In the genomic region with DNA sequence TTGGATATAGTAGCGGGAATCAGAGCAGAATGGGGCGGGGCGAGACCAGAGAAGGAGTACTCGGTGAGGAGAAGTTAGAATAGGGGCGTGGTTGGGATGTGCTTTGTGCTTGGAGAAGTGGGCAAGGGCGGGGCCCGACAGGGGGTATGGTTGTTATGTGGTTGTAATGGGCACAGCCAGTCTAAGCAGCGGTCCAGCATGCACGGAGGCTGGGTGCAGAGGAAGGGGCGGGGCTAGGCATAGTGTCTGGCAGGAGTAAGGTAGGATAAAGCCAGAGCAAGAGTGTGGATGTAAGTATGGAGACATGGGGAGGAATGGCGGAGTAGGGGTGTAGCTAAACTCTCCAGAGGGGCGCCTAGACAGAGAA, we compare ENCODE assay signal across 7 mouse cellular contexts. TPM values are rescaled to one million over a fixed set of nuclear protein-coding genes. Genes with fewer than 3 reads are reported as not detected.
A peak's percentile ranks its signal among the peaks of the same experiment; 100 is the strongest.
DNase-seq lines count a peak whose midpoint lies in the region; ATAC-seq and TF ChIP-seq lines count a peak whose summit lies in the region.

No protein-coding gene starts in this region.

- no peak for TF ChIP-seq POLR2A in lung, adult 2 months (IDR thresholded peaks at IDR 0.05; ENCODE audit: borderline replicate concordance, extremely low read depth, low read depth, low read length)

- no peak for TF ChIP-seq CTCF in lung, adult 2 months (IDR thresholded peaks at IDR 0.05; ENCODE audit: insufficient read depth, low read length)

- H3K4me2 ChIP-seq in lung, embryonic 16.5 days (ENCODE audit: low read depth, low read length), result peak overlapping the region; percentile 89
- peak overlapping the region; percentile 93 for H3K4me2 ChIP-seq in intestine, embryonic 16.5 days (ENCODE audit: low read depth, low read length)
- peak overlapping the region; percentile 49 for H3K4me2 ChIP-seq in neural tube, embryonic 14.5 days (ENCODE audit: low read depth, low read length)

- DNase-seq in lung, adult 2 months, result no peak
- DNase-seq in spleen, postnatal 14 days (ENCODE audit: low spot score in 2 of 2), result no peak
- DNase-seq in cerebellum, postnatal 36 days, result no peak

- H3K4me3 ChIP-seq in lung, embryonic 16.5 days (ENCODE audit: low read length), result peak overlapping the region; percentile 55
- no peak overlapping the region for H3K4me3 ChIP-seq in lung, adult 2 months (replicated peaks; ENCODE audit: extremely low read depth, low read depth, low read length)
- peak overlapping the region; percentile 53 for H3K4me3 ChIP-seq in intestine, embryonic 16.5 days (ENCODE audit: low read length)
- H3K4me3 ChIP-seq in neural tube, embryonic 14.5 days (ENCODE audit: low read depth, low read length), result peak overlapping the region; percentile 29

- no peaks in the 10 kb centered on the region for H3K9me3 ChIP-seq in lung, embryonic 16.5 days (ENCODE audit: control insufficient read depth, low read length)
- no peaks in the 10 kb centered on the region for H3K9me3 ChIP-seq in intestine, embryonic 16.5 days (ENCODE audit: control insufficient read depth, low read length)
- no peaks in the 10 kb centered on the region for H3K9me3 ChIP-seq in neural tube, embryonic 14.5 days (ENCODE audit: control insufficient read depth, low read length)

- peak; percentile 63 for ATAC-seq in lung, embryonic 16.5 days (ENCODE audit: low read depth)
- ATAC-seq in erythroblast, adult 5-6 weeks (replicated peaks; ENCODE audit: low FRiP score, poor library complexity, severe bottlenecking), result 0 out of 2 replicates have a peak, but pooled peaks have one; percentile 22
- peak; percentile 77 for ATAC-seq in intestine, embryonic 16.5 days
- peak; percentile 67 for ATAC-seq in neural tube, embryonic 14.5 days (ENCODE audit: low read depth)

- peaks cover 7% of the 10 kb centered on the region; the same call in 1 of the 2 replicates for H3K27me3 ChIP-seq in lung, embryonic 16.5 days (ENCODE audit: control insufficient read depth, insufficient read depth, low read depth, low read length)
- peaks cover 4% of the 10 kb centered on the region for H3K27me3 ChIP-seq in intestine, embryonic 16.5 days (replicated peaks; ENCODE audit: control insufficient read depth, insufficient read depth, low read length)
- H3K27me3 ChIP-seq in neural tube, embryonic 14.5 days (ENCODE audit: control insufficient read depth, insufficient read depth, low read length), result no peaks in the 10 kb centered on the region

- peaks cover 11% of the 10 kb centered on the region for H3K4me1 ChIP-seq in lung, embryonic 16.5 days (replicated peaks; ENCODE audit: control insufficient read depth, insufficient read depth, low read length)
- no peaks in the 10 kb centered on the region for H3K4me1 ChIP-seq in lung, adult 2 months (ENCODE audit: control insufficient read depth, insufficient read depth, low read length)
- peaks cover 12% of the 10 kb centered on the region for H3K4me1 ChIP-seq in intestine, embryonic 16.5 days (ENCODE audit: control insufficient read depth, insufficient read depth, low read length)
- H3K4me1 ChIP-seq in neural tube, embryonic 14.5 days (ENCODE audit: control insufficient read depth, insufficient read depth, low read length), result peaks cover 6% of the 10 kb centered on the region

- 3% methylated on average over 12 of the region's 12 CpGs for WGBS in lung, embryonic 16.5 days
- 2% methylated on average over 12 of the region's 12 CpGs for WGBS in lung, adult 2 months
- WGBS in intestine, embryonic 16.5 days, result 4% methylated on average over 12 of the region's 12 CpGs
- 3% methylated on average over 12 of the region's 12 CpGs for WGBS in neural tube, embryonic 14.5 days

- no peak overlapping the region for H3K27ac ChIP-seq in lung, embryonic 16.5 days (ENCODE audit: low read length)
- no peak overlapping the region for H3K27ac ChIP-seq in intestine, embryonic 16.5 days (ENCODE audit: low read length)
- peak overlapping the region; percentile 52; the same call in 1 of the 2 replicates for H3K27ac ChIP-seq in neural tube, embryonic 14.5 days (ENCODE audit: low read depth, low read length)

- H3K9ac ChIP-seq in lung, embryonic 16.5 days (ENCODE audit: low read length), result no peak overlapping the region
- H3K9ac ChIP-seq in intestine, embryonic 16.5 days (ENCODE audit: low read depth, low read length), result no peak overlapping the region
- H3K9ac ChIP-seq in neural tube, embryonic 14.5 days (replicated peaks; ENCODE audit: low read depth, low read length), result no peak overlapping the region

- H3K36me3 ChIP-seq in lung, embryonic 16.5 days (ENCODE audit: control insufficient read depth, insufficient read depth, low read length), result no peaks in the 10 kb centered on the region
- no peaks in the 10 kb centered on the region for H3K36me3 ChIP-seq in intestine, embryonic 16.5 days (ENCODE audit: control insufficient read depth, insufficient read depth, low read length)
- H3K36me3 ChIP-seq in neural tube, embryonic 14.5 days (ENCODE audit: control insufficient read depth, insufficient read depth, low read length), result 0 out of 2 replicates have a peak, but pooled peaks cover 2% of the 10 kb centered on the region

RNA-seq across cellular contexts. Expression of a gene that starts 28.8 kb away (rescaled TPM):
- polyA plus RNA-seq in lung, embryonic 16.5 days (2015; fragmentation: Nextera tagmentation; extraction: Ambion mirVana), result 0.35 and 0.57 TPM in 2 replicates
- 0.06 and 0.14 TPM in 2 replicates for polyA plus RNA-seq in lung, adult 2 months (2012; rRNA removed)
- total RNA-seq in erythroblast, adult 5-6 weeks (2015; ENCODE audit: low replicate concordance), result not detected in 2 replicates
- not detected in 2 replicates for total RNA-seq in erythroblast, adult 5-6 weeks (2017; ENCODE audit: low replicate concordance)
- 2.6 and 3.1 TPM in 2 replicates for polyA plus RNA-seq in intestine, embryonic 16.5 days (2015; fragmentation: Nextera tagmentation; extraction: Ambion mirVana)
- polyA plus RNA-seq in neural tube, embryonic 14.5 days (2014; fragmentation: Nextera tagmentation; extraction: Ambion mirVana), result 61.0 and 65.9 TPM in 2 replicates

RNA-seq across cellular contexts. Expression of a gene that starts 52.2 kb away (rescaled TPM):
- 126 and 127 TPM in 2 replicates for polyA plus RNA-seq in lung, embryonic 16.5 days (2015; fragmentation: Nextera tagmentation; extraction: Ambion mirVana)
- polyA plus RNA-seq in lung, adult 2 months (2012; rRNA removed), result 541 and 589 TPM in 2 replicates
- total RNA-seq in erythroblast, adult 5-6 weeks (2015; ENCODE audit: low replicate concordance), result not detected in 2 replicates
- total RNA-seq in erythroblast, adult 5-6 weeks (2017; ENCODE audit: low replicate concordance), result not detected in 2 replicates
- 112 and 114 TPM in 2 replicates for polyA plus RNA-seq in intestine, embryonic 16.5 days (2015; fragmentation: Nextera tagmentation; extraction: Ambion mirVana)
- 7.8 and 11.4 TPM in 2 replicates for polyA plus RNA-seq in neural tube, embryonic 14.5 days (2014; fragmentation: Nextera tagmentation; extraction: Ambion mirVana)

RNA-seq across cellular contexts. Expression of a gene that starts 57.2 kb away (rescaled TPM):
- polyA plus RNA-seq in lung, embryonic 16.5 days (2015; fragmentation: Nextera tagmentation; extraction: Ambion mirVana), result 433 and 434 TPM in 2 replicates
- 257 and 344 TPM in 2 replicates for polyA plus RNA-seq in lung, adult 2 months (2012; rRNA removed)
- total RNA-seq in erythroblast, adult 5-6 weeks (2015; ENCODE audit: low replicate concordance), result 106 and 152 TPM in 2 replicates
- total RNA-seq in erythroblast, adult 5-6 weeks (2017; ENCODE audit: low replicate concordance), result 47.2 and 55.1 TPM in 2 replicates
- polyA plus RNA-seq in intestine, embryonic 16.5 days (2015; fragmentation: Nextera tagmentation; extraction: Ambion mirVana), result 873 and 892 TPM in 2 replicates
- 680 and 694 TPM in 2 replicates for polyA plus RNA-seq in neural tube, embryonic 14.5 days (2014; fragmentation: Nextera tagmentation; extraction: Ambion mirVana)

RNA-seq across cellular contexts. Expression of a gene that starts 57.3 kb away (rescaled TPM):
- polyA plus RNA-seq in lung, embryonic 16.5 days (2015; fragmentation: Nextera tagmentation; extraction: Ambion mirVana), result 0.84 and 1.2 TPM in 2 replicates
- 1.1 and 1.4 TPM in 2 replicates for polyA plus RNA-seq in lung, adult 2 months (2012; rRNA removed)
- total RNA-seq in erythroblast, adult 5-6 weeks (2015; ENCODE audit: low replicate concordance), result not detected in 2 replicates
- not detected in 2 replicates for total RNA-seq in erythroblast, adult 5-6 weeks (2017; ENCODE audit: low replicate concordance)
- 0.21 and 0.35 TPM in 2 replicates for polyA plus RNA-seq in intestine, embryonic 16.5 days (2015; fragmentation: Nextera tagmentation; extraction: Ambion mirVana)
- polyA plus RNA-seq in neural tube, embryonic 14.5 days (2014; fragmentation: Nextera tagmentation; extraction: Ambion mirVana), result 0.76 TPM in 1 of 2 replicates, not detected in the other

Comparison
In these comparisons a context has a peak if more than half of its experiments do, and no peak if none do; other contexts are left out.
1. ATAC-seq: peak in every context shown above with its lines; median percentile 77 in intestine, embryonic 16.5 days; 67 in neural tube, embryonic 14.5 days; 63 in lung, embryonic 16.5 days; 22 in erythroblast, adult 5-6 weeks.
2. RNA of a gene that starts 28.8 kb away (polyA plus RNA-seq): 61.0 to 65.9 TPM in neural tube, embryonic 14.5 days; 2.6 to 3.1 TPM in intestine, embryonic 16.5 days, 0.35 to 0.57 TPM in lung, embryonic 16.5 days and 0.06 to 0.14 TPM in lung, adult 2 months; every median in the first group is over 10 times any median in the second.
3. Peak in every context shown above with its lines, with median percentiles within 50 percentile points of each other: H3K4me2 ChIP-seq.